Mouse (Mus musculus): ENCODE measurements around the gene Ezh2.

Ezh2 gene

GRCm38 (mm10) chr6:47552280-47552679, 42.9 kb downstream of the Ezh2 start:
- DNase-seq (ENCODE audit: low read depth, low spot score) = no peak

GRCm38 (mm10) chr6:47535333-47535732, 59.8 kb downstream of the Ezh2 start:
- DNase-seq (ENCODE audit: low read depth, low spot score) = no peak

GRCm38 (mm10) chr6:47532547-47532946, 62.6 kb downstream of the Ezh2 start:
- no peak for DNase-seq (ENCODE audit: low read depth, low spot score)

- no peak for DNase-seq (ENCODE audit: low read depth, low spot score)
Observed at GRCm38 (mm10) chr6:47527655-47528054, 67.5 kb downstream of the Ezh2 start.

- no peak for DNase-seq (ENCODE audit: low read depth, low spot score)
Observed at GRCm38 (mm10) chr6:47527129-47527528, 68.0 kb downstream of the Ezh2 start.

GRCm38 (mm10) chr6:47526446-47526845, 68.7 kb downstream of the Ezh2 start:
- no peak for DNase-seq (ENCODE audit: low read depth, low spot score)

- no peak for DNase-seq (ENCODE audit: low read depth, low spot score)
Observed at GRCm38 (mm10) chr6:47525041-47525440, 70.1 kb downstream of the Ezh2 start.

- DNase-seq (ENCODE audit: low read depth, low spot score) = no peak
Observed at GRCm38 (mm10) chr6:47522431-47522830, 72.7 kb downstream of the Ezh2 start.

- no peak for DNase-seq (ENCODE audit: low read depth, low spot score)
Observed at GRCm38 (mm10) chr6:47520030-47520429, 75.1 kb downstream of the Ezh2 start.

- no peak for DNase-seq (ENCODE audit: low read depth, low spot score)
Observed at GRCm38 (mm10) chr6:47494562-47494961, 100.6 kb downstream of the Ezh2 start.

GRCm38 (mm10) chr6:47482027-47482426, 113.1 kb downstream of the Ezh2 start:
- no peak for DNase-seq (ENCODE audit: low read depth, low spot score)
